Mouse (Mus musculus) thymus, postnatal 14 days (tissue): Measurements from ENCODE around the gene Olfr894.
"Not testable (repeated sequence)": the region's sequence is repeated elsewhere in the genome, so short reads cannot be mapped to it uniquely, and the experiment has no call there.

Experiments used
- DNase-seq: peaks from one replicate; pipeline ENCODE4 v3.0.0; 2021

Olfr894 gene

GRCm38 (mm10) chr9:38217755-38218154 lies at the start of gene Olfr894:
TSS of gene Olfr894 (plus strand) at chr9:38218055.
- DNase-seq = no peak

GRCm38 (mm10) chr9:38168341-38168740 lies 49.5 kb upstream of the Olfr894 start:
- not testable (repeated sequence) for DNase-seq

GRCm38 (mm10) chr9:38180721-38181120 lies 37.1 kb upstream of the Olfr894 start, which contains the start of gene Olfr891:
TSS of gene Olfr891 (minus strand) at chr9:38180821.
- DNase-seq = no peak

- DNase-seq = no peak
Measured at GRCm38 (mm10) chr9:38208065-38208464, 9.8 kb upstream of the Olfr894 start, which contains the start of gene Olfr893. TSS of gene Olfr893 (plus strand) at chr9:38208365.

GRCm38 (mm10) chr9:38252474-38252873 lies 34.6 kb downstream of the Olfr894 start, which contains the start of gene Olfr143:
TSS of gene Olfr143 (plus strand) at chr9:38252774.
- no peak for DNase-seq

GRCm38 (mm10) chr9:38267551-38267950 lies 49.7 kb downstream of the Olfr894 start, which contains the start of gene Olfr895:
TSS of gene Olfr895 (plus strand) at chr9:38267851.
- no peak for DNase-seq
